Mouse (Mus musculus) heart, embryonic 13.5 days (tissue): ENCODE data around the gene Wdr70. TPM values are rescaled to one million over a fixed set of nuclear protein-coding genes. Genes with fewer than 3 reads are reported as not detected.
"Not testable (repeated sequence)": the region's sequence is repeated elsewhere in the genome, so short reads cannot be mapped to it uniquely, and the experiment has no call there.

Source experiments
- ATAC-seq: fragments of 200-750 bp; cut with Nextera tagmentation; 2 replicates; pipeline ENCODE4 v1.8.0; 2017; ENCODE audit warnings: moderate TSS enrichment; ENCODE audit not compliant: insufficient number of reproducible peaks, low FRiP score, low TSS enrichment; ENCODE audit errors: extremely low read depth
- H3K27ac ChIP-seq: fragments of 300-500 bp; sonication (generic); replicated peaks from 2 replicates; pipeline ENCODE4 v1.5.1; 2015; ENCODE audit warnings: moderate library complexity, mild to moderate bottlenecking, inconsistent platforms
- H3K27me3 ChIP-seq: fragments of 300-500 bp; sonication (generic); replicated peaks from 2 replicates; pipeline ENCODE4 v1.6.1; 2015; ENCODE audit warnings: mild to moderate bottlenecking, inconsistent platforms
- H3K36me3 ChIP-seq: fragments of 300-500 bp; sonication (generic); 2 replicates; pipeline ENCODE4 v1.6.1; 2015; ENCODE audit warnings: mild to moderate bottlenecking, inconsistent platforms
- H3K4me1 ChIP-seq: fragments of 300-500 bp; sonication (generic); 2 replicates; pipeline ENCODE4 v1.6.1; 2015; ENCODE audit warnings: inconsistent platforms
- H3K4me2 ChIP-seq: fragments of 300-500 bp; sonication (generic); 2 replicates; pipeline ENCODE4 v1.6.1; 2015; ENCODE audit warnings: inconsistent platforms, mild to moderate bottlenecking, moderate library complexity
- H3K4me3 ChIP-seq: fragments of 300-500 bp; sonication (generic); 2 replicates; pipeline ENCODE4 v1.5.1; 2015; ENCODE audit warnings: moderate library complexity, mild to moderate bottlenecking, inconsistent platforms
- H3K9ac ChIP-seq: fragments of 300-500 bp; sonication (generic); 2 replicates; pipeline ENCODE4 v1.6.1; 2015; ENCODE audit warnings: inconsistent platforms, mild to moderate bottlenecking, moderate library complexity
- H3K9me3 ChIP-seq: fragments of 300-500 bp; sonication (generic); 2 replicates; pipeline ENCODE4 v1.6.1; 2016; ENCODE audit warnings: inconsistent platforms
- WGBS: fragments of 180-500 bp; shearing (Covaris S2); methylation state at CpG from one replicate; pipeline ENCODE4 v1.1.7; 2015; ENCODE audit warnings: mixed read lengths; 5-methylcytosine and 5-hydroxymethylcytosine counted together
- polyA plus RNA-seq: library from polyadenylated mRNA; unstranded; fragments of >200 nt; fragmentation: Nextera tagmentation; extraction: Ambion mirVana; gene quantifications from 2 replicates; pipeline ENCODE4 v1.2.1, GENCODE M21; 2015

The Wdr70 gene
- 38.7 and 44.9 TPM in 2 replicates for polyA plus RNA-seq

- 2% methylated on average over 56 of the region's 56 CpGs for WGBS
- Histone ChIP-seq H3K9me3 (no peaks in the 10 kb centered on the region), H3K9ac (peak within 1 kb of the TSS; percentile 92), H3K4me3 (peak within 1 kb of the TSS; percentile 79), H3K36me3 (peaks cover 26% of the 10 kb centered on the region), H3K27ac (0 out of 2 replicates have a peak within 1 kb of the TSS, but pooled peaks have one; percentile 1), H3K4me2 (peak within 1 kb of the TSS; percentile 79), H3K4me1 (peaks cover 5% of the 10 kb centered on the region), H3K27me3 (no peaks in the 10 kb centered on the region)
- peak; percentile 78 for ATAC-seq
Observed at GRCm38 (mm10) chr15:8098774-8099749, at the start of gene Wdr70. Wdr70 (minus strand) TSS chr15:8099209.

- Histone ChIP-seq H3K9ac (no peak overlapping the region), H3K27me3 (no peaks in the 10 kb centered on the region), H3K27ac (no peak overlapping the region), H3K4me1 (no peaks in the 10 kb centered on the region), H3K9me3 (no peaks in the 10 kb centered on the region), H3K4me3 (no peak overlapping the region), H3K36me3 (peaks cover 96% of the 10 kb centered on the region), H3K4me2 (no peak overlapping the region)
- ATAC-seq, result no peak
- 89% methylated on average over 5 of the region's 5 CpGs for WGBS
Observed at GRCm38 (mm10) chr15:8135606-8136005, 36.6 kb upstream of the Wdr70 start.

GRCm38 (mm10) chr15:8131761-8132160, 32.8 kb upstream of the Wdr70 start:
- Histone ChIP-seq H3K9ac (no peak overlapping the region), H3K4me2 (no peak overlapping the region), H3K36me3 (peaks cover 95% of the 10 kb centered on the region), H3K27ac (no peak overlapping the region), H3K9me3 (no peaks in the 10 kb centered on the region), H3K27me3 (no peaks in the 10 kb centered on the region), H3K4me3 (no peak overlapping the region), H3K4me1 (no peaks in the 10 kb centered on the region)
- ATAC-seq, result no peak

- H3K36me3 ChIP-seq, result peaks cover 95% of the 10 kb centered on the region
- H3K4me3 ChIP-seq, result no peak overlapping the region
- WGBS, result 97% methylated on average over 3 of the region's 3 CpGs
- no peaks in the 10 kb centered on the region for H3K27me3 ChIP-seq
- no peak overlapping the region for H3K9ac ChIP-seq
- H3K9me3 ChIP-seq, result no peaks in the 10 kb centered on the region
- no peak overlapping the region for H3K4me2 ChIP-seq
- no peaks in the 10 kb centered on the region for H3K4me1 ChIP-seq
- H3K27ac ChIP-seq, result no peak overlapping the region
- ATAC-seq, result no peak
Observed at GRCm38 (mm10) chr15:8131268-8131667, 32.3 kb upstream of the Wdr70 start.

- Histone ChIP-seq H3K4me1 (no peaks in the 10 kb centered on the region), H3K27me3 (no peaks in the 10 kb centered on the region), H3K4me3 (no peak overlapping the region), H3K36me3 (peaks cover 90% of the 10 kb centered on the region), H3K4me2 (no peak overlapping the region), H3K27ac (no peak overlapping the region), H3K9ac (no peak overlapping the region), H3K9me3 (no peaks in the 10 kb centered on the region)
- 65% methylated on average over 1 of the region's 1 CpGs for WGBS
- ATAC-seq, result no peak
Observed at GRCm38 (mm10) chr15:8129281-8129680, 30.3 kb upstream of the Wdr70 start.

- WGBS, result 2% methylated on average over 8 of the region's 8 CpGs
- Histone ChIP-seq H3K27me3 (no peaks in the 10 kb centered on the region), H3K4me1 (peaks cover 32% of the 10 kb centered on the region), H3K9me3 (no peaks in the 10 kb centered on the region), H3K27ac (0 out of 2 replicates have a peak overlapping the region, but pooled peaks have one; percentile 77), H3K36me3 (peaks cover 28% of the 10 kb centered on the region), H3K9ac (peak overlapping the region; percentile 95), H3K4me2 (peak overlapping the region; percentile 92), H3K4me3 (peak overlapping the region; percentile 93)
- ATAC-seq, result no peak
Observed at GRCm38 (mm10) chr15:8109782-8110181, 10.8 kb upstream of the Wdr70 start.

GRCm38 (mm10) chr15:8108966-8109743, 10.1 kb upstream of the Wdr70 start, which contains the start of gene Nup155:
Nup155 (plus strand) TSS chr15:8109273.
- peaks cover 24% of the 10 kb centered on the region for H3K36me3 ChIP-seq
- under 1% methylated on average over 54 of the region's 54 CpGs for WGBS
- ATAC-seq, result peak; percentile 86
- no peaks in the 10 kb centered on the region for H3K27me3 ChIP-seq
- peaks cover 32% of the 10 kb centered on the region for H3K4me1 ChIP-seq
- peak within 1 kb of the TSS; percentile 93 for H3K4me3 ChIP-seq
- peak within 1 kb of the TSS; percentile 92 for H3K4me2 ChIP-seq
- H3K9ac ChIP-seq, result peak within 1 kb of the TSS; percentile 95
- no peaks in the 10 kb centered on the region for H3K9me3 ChIP-seq
- peak within 1 kb of the TSS; percentile 77 for H3K27ac ChIP-seq

GRCm38 (mm10) chr15:8108360-8108965, 9.5 kb upstream of the Wdr70 start:
- peaks cover 17% of the 10 kb centered on the region for H3K36me3 ChIP-seq
- ATAC-seq, result no peak
- peak overlapping the region; percentile 93 for H3K4me3 ChIP-seq
- no peaks in the 10 kb centered on the region for H3K9me3 ChIP-seq
- 42% methylated on average over 19 of the region's 19 CpGs for WGBS
- no peaks in the 10 kb centered on the region for H3K27me3 ChIP-seq
- H3K27ac ChIP-seq, result peak overlapping the region; percentile 77
- H3K4me1 ChIP-seq, result peaks cover 32% of the 10 kb centered on the region
- peak overlapping the region; percentile 92 for H3K4me2 ChIP-seq
- H3K9ac ChIP-seq, result peak overlapping the region; percentile 95

- 84% methylated on average over 15 of the region's 15 CpGs for WGBS
- H3K27me3 ChIP-seq, result not testable (repeated sequence)
Observed at GRCm38 (mm10) chr15:8101975-8102542, 3.0 kb upstream of the Wdr70 start.

GRCm38 (mm10) chr15:8097853-8098252, 1.2 kb downstream of the Wdr70 start:
- 25% methylated on average over 7 of the region's 7 CpGs for WGBS
- Histone ChIP-seq H3K9me3 (no peaks in the 10 kb centered on the region), H3K9ac (no peak overlapping the region), H3K4me1 (peaks cover 5% of the 10 kb centered on the region), H3K4me2 (peak overlapping the region; percentile 79), H3K36me3 (peaks cover 38% of the 10 kb centered on the region), H3K4me3 (peak overlapping the region; percentile 79), H3K27me3 (no peaks in the 10 kb centered on the region), H3K27ac (no peak overlapping the region)
- no peak for ATAC-seq

More at GRCm38 (mm10) chr15:8101975-8102542, 3.0 kb upstream of the Wdr70 start:
- H3K4me2 ChIP-seq, H3K9ac ChIP-seq, H3K27ac ChIP-seq, H3K9me3 ChIP-seq, H3K4me1 ChIP-seq, ATAC-seq, H3K4me3 ChIP-seq, H3K36me3 ChIP-seq: not testable (repeated sequence)
